Mouse (Mus musculus) fat pad, adult 2 months (tissue): ENCODE results near the gene St8sia6.
"Not testable (repeated sequence)": the region's sequence is repeated elsewhere in the genome, so short reads cannot be mapped to it uniquely, and the experiment has no call there.

Experiments used
- DNase-seq: peaks from one replicate; pipeline ENCODE4 v3.0.0-alpha.2; 2011; ENCODE audit warnings: low read depth, low spot score; ENCODE audit errors: extremely low read depth

The St8sia6 gene

DNA sequence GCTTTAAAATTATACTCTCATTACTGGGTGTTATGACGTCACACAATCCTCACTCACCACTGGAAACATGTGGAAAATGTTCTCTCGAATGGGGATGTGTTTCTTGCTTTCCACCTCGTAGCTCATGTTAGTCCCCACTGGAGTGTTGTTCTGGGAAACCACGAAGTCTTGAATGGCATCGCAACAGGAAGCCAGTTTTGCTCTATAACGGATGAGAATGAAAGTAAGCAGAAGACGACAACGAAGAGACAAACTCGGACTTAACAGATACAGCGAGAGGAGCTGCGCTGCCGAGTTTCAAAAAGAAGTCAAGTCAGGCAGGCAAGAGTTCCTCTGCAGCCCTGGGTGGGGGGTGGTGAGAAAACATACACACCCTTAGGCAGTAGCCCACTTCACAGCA, 121.4 kb downstream of the St8sia6 start:
- DNase-seq = no peak

DNA sequence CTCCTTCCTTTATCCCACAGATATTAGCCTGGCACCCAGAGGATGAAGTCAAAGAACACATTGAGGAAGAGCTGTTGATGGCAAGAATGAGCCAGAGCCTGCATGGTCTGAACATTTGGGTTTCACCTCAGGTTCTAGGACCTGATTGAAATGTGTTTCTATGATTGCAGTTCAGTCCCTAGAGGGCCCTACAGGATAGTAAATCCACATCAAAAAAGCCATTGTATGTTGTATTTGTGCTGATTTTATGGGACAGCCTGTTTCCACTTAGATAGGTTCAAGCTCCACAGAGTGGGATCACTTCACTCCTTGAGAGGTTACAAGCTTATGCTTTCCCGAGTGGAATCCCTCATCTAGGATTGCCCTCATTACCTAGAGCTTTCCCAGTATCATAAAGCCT, 159.0 kb downstream of the St8sia6 start:
- no peak for DNase-seq

DNA sequence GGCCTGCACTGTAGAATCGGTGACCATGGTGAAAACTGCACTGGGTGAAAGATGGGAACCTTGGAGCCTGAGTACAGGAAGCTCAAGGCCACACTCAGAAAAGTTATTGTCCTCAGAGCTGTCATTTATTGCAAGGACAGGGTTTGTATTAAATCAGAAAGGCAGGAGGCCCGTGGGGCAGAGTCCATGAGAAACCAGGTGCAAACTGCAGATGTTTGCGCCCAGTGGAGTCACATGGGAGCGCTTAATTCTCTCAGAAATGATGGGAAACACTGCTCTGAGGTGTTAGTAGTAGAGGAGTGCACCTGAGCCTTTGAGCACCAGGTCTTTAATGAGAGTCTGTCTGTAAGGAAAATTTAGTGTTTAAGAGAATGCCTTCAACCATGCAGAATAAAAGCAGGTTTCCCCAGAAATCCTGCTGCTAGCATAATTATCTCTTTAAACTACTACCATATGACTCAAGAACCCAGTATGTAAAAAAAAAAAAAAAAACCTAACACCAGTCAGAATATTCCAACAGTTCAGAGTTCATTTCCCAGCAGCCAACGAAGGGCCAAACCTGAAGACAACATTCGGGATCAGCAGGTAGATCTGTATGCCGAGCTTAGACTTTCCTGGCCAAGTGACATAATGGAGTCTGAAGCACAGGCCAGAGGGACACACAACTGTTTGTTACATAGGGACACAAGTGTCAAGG, 163.6 kb downstream of the St8sia6 start:
- no peak for DNase-seq

DNA sequence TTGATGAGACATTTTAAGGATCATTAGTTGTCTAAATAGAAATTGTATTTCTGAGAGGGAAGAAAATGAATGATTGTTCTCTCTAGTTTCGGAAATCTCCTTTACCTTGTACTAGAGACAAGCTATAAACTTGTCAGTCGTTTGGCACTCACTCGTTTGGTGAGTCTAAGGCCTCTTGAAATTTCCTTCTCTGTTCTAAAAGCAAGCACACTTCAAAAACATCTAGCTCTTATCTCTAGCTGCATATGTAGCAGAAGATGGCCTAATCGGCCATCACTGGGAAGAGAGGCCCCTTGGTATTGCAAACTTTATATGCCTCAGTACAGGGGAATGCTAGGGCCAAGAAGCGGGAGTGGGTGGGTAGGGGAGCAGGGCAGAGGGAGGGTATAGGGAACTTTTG, 190.2 kb downstream of the St8sia6 start:
- not testable (repeated sequence) for DNase-seq

DNA sequence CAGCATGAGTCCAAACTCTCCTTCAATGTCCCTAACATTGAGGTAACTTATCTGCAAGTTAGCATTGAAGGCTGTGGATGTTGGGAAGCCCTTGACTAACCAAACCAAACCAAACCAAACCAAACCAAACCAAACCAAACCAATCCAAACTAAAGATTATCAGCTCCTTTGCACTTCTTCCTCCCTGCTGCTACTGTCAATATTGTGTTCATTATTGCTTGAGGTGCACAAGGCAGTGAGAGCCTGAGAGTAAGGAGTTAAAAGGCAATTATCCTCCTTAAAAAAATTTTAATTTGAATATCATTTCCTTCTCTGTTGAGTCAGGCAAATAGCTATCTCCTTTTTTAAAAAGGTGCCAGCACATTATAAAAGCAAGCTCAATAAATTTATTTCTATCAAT, 190.8 kb downstream of the St8sia6 start:
- no peak for DNase-seq
